Mouse (Mus musculus) ES-Bruce4 (cell line): ENCODE results near the gene Btn1a1.

Experiments
- CTCF ChIP-seq: IDR thresholded peaks from one replicate; pipeline ENCODE4 v1.8.1; 2011; ENCODE audit warnings: low read depth, low read length
- EP300 ChIP-seq: IDR thresholded peaks from 2 replicates; pipeline ENCODE4 v1.6.1; 2011; ENCODE audit warnings: low read depth, low read length; ENCODE audit not compliant: insufficient read depth
- POLR2A ChIP-seq: IDR thresholded peaks from one replicate; pipeline ENCODE4 v1.8.1; 2011; ENCODE audit warnings: low read length; ENCODE audit not compliant: insufficient read depth

DNA sequence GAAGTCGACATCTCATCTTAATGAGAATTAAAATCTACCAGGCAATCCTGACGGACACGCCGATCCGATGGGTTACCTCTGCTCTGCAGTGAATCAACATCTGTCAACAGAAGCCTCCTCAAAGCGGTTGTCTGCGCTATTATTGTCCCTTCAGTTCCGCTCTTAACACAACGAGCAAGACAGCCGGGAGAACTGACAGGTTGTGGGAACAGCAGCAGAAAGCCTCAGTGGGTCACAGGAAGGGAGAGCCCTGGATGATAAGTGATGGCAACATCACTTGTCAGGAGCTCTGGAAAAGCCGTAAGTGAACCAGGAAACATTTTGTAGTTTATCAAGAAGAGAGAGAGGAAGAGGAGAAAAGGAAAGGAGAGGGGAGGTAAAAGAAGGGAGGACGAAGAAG lies 30.0 kb downstream of the Btn1a1 start:
- TF ChIP-seq POLR2A: no peak
- TF ChIP-seq CTCF: no peak
- TF ChIP-seq EP300: no peak
